Mouse (Mus musculus) thymus, postnatal 10 days (tissue): ENCODE measurements around the gene Aspm.
"Not testable (repeated sequence)": the region's sequence is repeated elsewhere in the genome, so short reads cannot be mapped to it uniquely, and the experiment has no call there.

ENCODE experiments used
- DNase-seq, 2 experiments: peaks; one replicate each; pipeline ENCODE4 v3.0.0; 2021; ENCODE audit warnings: low spot score in 2 of 2

Gene Aspm

DNA sequence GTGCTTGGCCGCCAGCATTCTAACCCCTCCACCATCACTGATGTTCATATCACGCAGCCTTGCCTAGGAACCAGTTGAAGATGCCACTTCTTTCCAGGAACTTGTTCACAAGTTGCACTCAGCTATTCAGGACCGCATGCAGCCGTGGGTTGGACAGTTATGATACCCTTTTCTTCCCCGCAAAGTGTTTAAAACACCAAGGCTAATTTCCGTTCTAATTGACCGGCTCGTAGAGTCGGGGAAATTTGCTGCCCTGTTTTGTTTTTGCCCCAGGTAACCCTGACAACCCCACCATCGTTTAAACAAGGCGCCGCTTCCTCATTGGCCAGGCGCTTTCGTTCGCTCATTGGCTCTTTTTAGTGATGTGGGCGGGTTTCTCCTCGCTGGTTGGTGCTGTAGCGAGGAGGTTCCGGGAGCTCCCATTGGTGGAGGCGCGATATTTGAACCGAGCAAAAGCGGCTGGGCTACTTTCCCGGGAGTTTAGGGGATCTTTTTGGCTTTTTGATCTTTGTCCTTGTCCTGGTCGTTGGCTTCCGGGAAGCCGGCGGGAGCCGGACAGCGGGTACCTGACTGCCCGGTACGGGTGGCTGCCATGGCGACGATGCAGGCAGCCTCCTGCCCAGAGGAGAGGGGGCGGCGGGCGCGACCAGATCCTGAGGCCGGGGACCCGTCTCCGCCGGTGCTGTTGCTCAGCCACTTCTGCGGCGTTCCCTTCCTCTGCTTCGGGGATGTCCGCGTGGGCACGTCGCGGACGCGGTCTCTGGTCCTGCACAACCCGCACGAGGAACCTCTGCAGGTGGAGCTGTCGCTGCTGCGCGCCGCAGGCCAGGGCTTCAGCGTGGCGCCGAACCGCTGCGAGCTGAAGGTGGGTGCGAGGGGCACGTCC is at the start of gene Aspm:
Gene Aspm, plus strand, starts transcription at position 433 of the 886 bp plus-strand sequence.
- DNase-seq: peak; percentile 90

DNA sequence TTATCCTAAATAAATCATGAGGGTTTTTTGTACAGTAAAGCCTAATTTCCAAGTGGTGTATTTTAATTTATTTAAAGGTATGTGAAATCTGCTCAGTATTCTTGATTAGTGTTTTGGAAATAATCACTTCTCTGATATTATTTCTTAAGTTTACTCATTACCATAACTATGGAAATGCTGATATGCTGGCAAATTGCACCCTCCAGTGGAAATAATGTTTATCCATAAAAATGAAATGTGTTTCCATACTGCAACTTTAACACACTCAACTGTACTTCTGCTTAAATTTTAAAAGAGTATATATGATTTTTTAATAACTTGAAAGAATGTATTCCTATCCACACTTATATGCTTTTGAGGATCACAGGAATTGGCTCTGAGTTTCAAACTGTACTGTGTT is 48.8 kb upstream of the Aspm start:
- no peak for DNase-seq

DNA sequence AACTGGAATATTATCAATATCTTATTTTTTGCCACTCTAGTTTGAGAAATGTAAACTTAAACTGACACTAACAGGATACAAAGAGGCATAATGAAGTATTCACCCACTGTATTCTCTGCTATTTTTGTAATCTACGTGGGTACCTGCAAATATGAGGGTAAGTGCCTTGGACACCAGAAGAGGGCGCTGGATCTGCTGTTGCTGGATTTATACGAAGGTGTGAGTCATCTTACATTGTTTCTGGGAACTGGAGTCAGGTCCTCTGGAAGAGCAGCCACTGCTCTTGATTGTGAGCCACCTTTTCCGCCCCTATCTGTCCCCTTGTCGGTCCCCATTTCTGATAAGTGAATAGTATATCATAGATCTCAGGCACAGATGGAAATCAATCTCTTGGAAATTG is 46.9 kb upstream of the Aspm start:
- no peak for DNase-seq

DNA sequence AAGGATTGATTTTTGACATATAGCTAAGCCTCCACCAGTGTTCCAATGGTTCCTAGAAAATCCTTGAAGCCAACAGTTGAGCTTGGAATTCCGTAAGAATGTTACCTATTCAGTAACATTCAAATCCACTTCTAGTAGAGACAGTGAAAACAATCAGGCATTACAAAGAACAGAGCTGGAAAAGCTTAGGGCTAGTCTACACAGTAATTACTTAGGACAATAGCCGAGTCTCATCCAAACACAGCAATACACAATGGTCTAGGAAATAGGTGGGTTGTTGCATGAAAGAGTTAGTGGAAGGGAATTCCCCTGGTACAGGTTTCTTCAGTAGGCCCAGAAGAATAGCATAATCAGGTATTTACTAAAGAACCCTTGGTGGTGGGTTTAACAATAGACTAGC is 42.2 kb upstream of the Aspm start:
- not testable (repeated sequence) for DNase-seq

DNA sequence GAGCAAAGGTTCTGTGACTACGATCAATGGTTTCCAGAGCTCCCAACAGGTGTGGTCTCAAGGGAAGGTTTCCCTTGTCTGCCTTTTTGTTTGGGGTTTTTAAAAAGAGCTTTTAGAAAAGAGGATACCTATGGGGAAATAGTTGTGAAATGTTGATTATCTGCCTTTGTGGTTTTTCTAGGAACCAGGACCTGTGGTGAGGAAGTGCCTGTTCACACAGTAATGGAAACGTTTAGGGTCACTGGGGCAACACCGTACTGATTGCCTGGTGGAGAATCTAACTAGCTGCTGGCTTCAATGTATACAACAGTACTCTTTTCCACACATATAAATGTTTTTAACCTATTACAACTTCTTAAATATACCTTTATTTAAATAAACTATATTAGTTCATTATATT is 41.1 kb upstream of the Aspm start:
- DNase-seq: no peak

DNA sequence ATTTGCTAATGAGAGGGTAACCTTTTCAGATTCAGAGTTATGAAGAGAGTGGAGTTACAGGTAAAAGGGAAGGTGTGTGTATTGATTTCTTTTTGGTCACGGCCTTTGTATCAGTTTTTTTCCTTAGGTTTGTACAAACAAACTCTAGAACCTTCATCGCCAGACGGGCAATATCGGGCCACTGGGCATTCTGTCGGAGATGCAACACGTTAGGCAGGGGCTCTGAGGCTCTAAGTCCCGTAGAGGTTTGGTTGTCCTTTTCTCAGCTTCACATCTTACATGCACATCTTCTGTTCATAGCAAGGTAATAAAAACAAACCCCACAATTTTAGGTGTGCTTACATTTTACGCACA is 33.1 kb upstream of the Aspm start:
- DNase-seq: no peak

DNA sequence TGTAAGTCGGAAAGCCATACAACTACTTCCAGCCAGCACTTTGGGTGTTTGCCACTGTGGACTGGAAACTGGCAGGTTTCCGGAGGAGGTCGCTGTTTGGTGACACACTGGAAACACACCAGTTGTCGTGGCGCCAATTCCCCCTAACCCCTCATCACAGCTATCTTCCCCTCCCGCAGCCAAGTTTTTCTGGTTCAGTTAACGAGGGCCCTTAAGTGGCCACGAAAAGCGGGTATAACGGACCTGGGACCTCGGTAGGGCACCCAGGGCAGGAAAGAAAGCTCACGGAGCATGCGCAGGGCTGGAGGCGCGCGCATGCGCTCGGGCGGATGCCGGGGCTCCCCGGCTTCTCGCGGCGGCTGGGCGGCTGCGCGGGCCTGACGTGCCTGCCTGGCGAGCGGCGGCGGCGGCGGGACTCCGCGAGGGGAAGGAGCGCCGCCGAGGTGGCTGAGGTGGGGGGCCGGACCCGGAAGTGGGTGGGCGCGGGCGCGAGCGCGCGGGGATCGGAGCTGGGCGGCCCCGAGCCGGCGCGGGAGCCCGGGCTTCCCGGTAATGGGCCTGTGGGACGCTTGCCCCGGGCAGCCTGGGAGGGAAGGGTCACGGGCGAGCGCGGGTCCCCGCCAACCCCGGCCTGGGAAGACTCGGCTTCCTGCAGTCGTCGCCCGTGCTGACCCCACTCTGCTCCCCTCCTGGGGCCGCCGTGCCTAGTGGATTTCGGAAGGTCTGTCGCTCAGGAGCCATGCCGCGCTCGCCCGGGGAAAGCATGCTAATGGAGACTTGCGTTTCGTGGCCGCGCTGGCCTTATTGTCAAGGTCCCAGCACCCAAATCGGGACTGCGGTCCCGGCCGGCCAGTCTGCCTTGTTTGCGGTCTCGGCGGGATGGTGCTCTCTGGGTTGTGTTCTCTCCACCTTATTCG is 32.4 kb upstream of the Aspm start, which contains the start of gene Zbtb41:
Gene Zbtb41, plus strand, starts transcription at position 414 of the 917 bp plus-strand sequence.
- peak; percentile 82 to 88 for DNase-seq

DNA sequence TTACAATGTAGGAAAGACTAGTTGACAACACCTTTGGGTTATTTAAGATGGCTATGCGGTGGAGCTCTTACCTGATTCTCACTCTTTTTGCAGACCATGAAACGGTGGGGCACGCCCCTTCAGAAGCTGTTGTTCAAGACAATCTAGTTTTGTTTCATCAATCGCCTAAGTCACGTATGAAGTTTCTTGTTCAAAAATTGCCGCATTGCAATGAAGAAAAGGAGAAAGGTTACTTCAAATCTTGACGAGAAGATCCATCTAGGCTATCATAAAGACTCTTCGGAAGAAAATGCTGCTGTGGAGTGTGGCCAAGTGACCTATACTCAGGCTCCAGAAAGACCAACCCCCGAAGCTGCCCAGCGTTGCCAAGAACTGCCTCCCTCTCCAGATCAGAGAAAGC is 31.6 kb upstream of the Aspm start:
- peak; percentile 6 to 11 for DNase-seq

DNA sequence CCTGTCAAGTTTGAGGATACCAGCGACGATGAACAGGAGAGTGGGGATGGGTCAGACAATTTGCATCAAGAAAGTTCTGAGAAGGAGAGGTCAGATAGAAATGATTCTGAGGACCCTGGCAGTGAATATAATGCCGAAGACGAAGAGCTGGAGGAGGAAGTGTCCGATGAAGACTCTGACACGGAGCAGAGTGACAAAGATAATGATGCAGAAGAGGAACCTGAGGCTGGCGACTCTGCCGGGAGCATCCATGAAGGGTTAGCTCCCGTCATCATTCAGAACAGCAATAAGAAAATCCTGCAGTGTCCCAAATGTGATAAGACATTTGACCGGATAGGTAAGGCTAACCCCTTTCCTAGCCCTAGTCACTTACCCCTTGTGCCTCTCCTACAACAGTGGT is 30.6 kb upstream of the Aspm start:
- no peak for DNase-seq

DNA sequence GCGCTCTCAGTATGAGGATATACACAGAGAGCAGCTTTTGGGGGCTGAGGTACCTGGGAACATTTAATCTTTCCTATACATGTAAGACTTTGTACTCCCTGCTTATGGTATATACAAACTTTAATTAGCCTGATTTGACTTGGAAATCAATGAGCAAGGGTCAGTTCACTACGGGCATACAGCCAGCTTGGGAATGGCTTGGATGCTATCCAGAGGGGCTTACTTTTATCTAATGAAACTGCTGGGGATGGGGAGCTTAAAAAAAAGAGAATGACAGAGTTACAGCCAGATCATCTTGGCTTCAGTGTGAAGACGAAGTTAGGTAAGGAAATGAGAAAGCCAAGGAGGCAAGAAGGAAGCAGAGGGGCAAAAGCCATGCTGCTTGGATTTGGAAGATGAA is 29.6 kb upstream of the Aspm start:
- no peak for DNase-seq

DNA sequence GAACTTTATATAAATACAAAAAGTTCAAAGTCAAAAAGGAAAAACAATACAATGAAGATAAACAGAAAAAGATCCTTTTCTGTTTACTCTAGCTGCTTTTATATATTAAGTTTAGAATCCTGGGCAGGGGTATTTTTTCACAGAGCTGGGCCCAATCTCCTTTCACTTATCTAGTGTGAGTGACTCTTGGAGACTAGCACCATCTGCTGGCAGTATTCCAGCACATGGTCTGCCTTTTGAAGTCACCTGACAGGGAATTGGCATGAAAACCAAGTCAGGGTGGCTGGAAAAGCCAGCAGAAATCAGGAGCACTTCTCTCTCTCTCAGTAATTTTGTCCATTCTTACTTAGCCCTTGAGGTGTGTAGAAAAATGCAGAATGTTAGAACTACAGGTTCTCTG is 16.2 kb upstream of the Aspm start:
- DNase-seq: peak; percentile 12 to 22

DNA sequence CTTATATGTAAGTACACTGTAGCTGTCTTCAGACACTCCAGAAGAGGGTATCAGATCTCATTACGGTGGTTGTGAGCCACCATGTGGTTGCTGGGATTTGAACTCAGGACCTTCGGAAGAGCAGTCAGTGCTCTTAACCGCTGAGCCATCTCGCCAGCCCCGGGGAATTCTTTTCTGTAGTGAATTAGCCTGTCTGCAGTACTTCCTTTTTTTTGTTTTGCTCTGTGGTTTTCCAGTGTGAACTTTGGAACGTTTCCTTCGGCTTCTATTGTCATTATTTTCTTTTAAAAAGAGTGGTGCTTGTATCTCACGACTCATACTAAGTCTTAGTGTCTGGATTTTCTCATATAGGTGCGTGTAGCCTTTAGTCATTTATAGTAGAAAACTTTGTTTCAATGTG is 11.5 kb upstream of the Aspm start:
- DNase-seq: not testable (repeated sequence)

DNA sequence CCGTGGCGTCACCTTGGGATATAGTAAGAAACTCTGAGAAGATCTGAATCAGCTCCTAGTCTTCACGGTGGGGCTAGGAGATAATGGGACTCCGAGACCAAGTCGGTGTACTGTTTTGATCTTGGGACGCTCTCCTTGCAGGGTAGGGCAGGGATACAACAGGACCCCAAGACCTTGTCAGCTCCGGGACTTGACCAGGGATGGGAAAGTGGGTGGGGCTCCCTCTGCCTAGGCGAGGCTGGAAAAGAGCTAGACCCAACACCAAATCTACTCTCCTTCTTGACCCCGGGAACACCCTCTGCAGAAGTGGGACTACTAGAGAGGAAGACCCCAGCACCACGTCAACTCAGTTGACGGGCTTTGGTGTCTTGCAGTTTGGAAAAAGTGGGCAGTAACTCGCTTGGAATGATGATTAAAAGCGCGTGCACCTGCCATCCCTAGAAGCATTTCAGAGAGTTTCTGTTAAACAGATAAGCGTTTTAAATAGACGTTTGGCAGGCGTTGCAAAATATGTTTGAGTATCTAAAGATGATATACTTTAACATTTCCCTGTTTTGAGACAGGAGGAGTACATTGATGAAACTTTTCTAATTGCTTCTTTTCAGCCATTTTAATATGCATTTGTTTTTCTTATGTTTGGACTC is 776 bp downstream of the Aspm start:
- DNase-seq: no peak

DNA sequence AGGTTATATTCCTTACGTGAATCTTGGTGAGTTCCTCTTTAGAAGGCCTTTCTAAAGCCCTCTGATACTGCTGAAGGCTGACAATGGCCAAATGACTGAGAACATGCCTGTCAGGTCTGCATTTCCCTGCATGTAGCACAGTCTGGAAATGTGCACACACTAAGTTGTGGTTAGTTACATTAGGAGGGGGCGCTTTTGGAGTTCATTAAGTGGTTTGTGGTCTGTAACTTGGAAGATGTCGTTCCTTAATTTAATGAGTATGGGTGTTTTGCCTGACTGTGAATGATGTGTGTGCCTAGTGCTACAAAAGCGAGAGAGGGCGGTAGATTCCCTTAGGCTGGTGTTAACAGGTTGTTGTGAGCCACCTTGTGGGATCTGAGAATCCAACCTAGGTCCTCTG is 6.2 kb downstream of the Aspm start:
- no peak for DNase-seq

DNA sequence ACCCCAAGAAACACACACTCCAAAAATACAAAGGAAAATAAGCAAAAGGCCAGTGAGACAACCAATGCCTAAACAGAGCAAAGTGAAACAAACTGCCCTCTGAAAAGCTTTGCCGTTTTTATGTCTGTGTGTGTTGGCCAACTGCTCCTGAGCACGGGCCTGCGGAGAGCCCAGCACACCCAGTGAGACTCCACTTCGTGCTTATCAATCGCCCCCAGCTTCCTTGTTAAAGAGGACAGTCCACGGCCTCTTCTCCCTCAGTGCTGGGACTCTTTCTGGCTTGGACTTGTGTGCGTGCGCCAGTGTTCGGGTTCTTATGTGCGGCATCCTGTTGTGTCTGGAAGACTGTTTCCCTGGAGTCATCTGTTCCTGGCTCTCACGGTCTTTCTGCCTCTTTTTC is 11.4 kb downstream of the Aspm start:
- DNase-seq: no peak

DNA sequence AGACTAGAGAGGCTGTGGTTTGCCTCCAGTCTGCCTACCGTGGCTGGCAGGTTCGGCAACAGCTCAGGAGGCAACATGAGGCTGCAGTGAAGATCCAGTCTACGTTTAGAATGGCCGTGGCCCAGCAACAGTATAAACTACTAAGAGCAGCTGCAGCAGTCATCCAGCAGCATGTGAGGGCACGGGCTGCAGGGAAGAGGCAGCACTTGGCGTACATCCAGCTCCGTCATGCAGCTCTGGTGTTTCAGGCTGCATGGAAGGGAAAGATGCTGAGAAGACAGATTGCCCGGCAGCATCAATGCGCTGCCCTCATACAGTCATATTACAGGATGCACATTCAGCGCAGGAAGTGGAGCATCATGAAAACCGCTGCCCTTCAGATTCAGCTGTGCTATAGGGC is 24.3 kb downstream of the Aspm start:
- no peak for DNase-seq

DNA sequence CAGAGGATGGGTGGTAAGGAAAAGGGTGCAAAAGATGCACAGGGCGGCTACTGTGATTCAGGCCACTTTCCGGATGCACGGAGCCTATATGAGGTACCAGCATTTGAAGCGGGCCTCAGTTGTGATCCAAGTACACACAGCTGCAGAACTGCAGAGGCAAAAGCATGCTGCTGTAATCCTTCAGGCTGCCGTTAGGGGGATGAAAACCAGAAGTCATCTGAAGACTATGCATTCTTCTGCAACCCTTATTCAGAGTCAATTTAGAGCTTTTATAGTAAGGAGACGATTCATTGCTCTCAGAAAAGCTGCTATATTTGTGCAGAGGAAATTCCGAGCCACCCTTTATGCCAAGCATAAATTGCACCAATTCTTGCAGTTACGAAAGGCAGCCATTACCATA is 25.7 kb downstream of the Aspm start:
- no peak for DNase-seq

DNA sequence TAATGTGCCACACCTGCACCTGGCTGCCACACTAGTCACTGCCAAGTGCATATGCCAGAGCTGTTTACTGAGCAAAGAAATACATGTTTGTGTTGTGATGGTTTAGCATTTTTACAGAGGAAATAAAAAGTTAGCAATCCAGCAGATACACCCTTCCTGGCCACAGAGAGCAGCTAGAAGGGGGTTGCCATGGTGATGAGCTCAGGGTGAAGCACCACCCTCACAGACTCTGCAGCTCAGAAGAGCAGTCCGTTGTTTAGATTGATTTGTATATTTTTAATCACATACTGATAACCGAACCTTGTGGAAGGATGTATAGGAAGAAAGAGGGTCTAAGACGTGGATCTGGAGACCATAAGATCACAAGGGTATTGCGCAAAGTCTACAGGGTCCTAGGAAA is 26.6 kb downstream of the Aspm start:
- no peak for DNase-seq

DNA sequence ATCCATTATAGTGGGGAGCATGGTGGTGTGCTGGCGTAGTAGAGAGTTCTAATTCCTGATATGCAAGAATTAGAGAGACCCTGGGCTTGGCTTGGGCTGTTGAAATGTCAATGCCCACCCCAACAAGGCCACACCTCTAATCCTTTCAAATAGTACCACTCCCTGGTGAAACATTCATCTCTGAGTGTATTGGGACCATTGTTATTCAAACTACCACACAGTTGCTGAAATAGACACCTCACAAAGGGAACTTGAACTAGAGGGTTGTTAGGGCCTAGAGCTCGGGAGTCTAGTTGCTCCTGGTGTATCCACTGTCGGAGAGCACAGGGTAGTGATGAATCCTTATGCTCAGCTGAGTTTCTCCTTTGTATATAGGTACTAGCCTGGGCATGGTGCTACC is 40.1 kb downstream of the Aspm start:
- no peak for DNase-seq

DNA sequence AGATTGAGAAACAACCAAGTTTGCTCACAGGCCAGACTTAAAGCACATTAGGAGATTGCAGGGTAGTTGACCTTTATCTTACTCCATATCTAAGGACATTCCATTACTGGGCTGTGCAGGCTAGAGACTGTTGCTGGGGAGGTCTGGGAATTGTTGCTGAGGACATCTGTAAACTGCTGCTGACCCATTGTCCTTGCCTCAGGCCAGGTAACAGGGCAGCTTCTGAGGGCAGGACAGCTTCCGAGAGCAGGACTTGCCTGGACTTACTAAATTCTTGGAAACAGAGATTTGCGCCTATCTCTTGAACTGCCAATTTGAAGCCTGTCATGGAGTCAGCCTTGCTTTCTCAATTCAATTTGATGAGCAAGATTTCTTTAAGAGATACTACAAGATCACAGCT is 40.8 kb downstream of the Aspm start:
- no peak for DNase-seq

DNA sequence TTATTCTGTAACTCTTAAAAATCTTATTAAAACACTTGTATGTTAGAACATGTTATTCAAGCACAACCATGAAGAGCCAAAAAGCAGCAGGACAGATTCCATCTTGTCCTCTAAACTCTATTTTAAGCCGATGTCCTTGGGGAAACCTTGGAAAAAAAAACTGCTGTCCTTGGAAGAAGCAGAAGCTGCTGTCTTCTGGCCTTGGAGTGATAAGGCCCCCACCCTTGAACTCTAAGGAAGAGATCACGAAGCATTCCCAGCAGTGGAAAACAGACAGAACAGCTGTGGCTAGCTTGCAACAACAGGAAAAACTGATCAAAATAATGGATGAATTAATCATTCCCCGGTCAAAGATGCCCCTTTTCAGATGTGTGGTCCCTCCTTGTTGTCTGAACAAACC is 41.6 kb downstream of the Aspm start:
- DNase-seq: no peak

DNA sequence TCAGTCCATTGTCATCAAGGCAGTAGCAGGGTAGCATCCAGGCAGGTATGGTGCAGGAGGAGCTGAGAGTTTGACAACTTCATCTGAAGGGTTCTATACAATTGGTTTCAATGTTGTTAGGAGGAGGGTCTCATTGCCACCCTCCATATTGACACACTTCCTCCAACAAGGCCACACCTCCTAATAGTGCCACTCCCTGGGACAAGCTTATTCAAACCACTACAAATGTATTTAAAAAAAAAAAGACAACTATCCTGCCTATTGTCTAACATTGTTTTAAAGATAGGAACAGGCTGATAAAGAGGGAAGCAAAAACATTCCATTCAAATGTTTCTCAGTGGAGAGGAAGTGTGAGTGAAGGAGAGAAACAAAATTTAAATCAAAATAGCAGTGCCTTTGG is 45.2 kb downstream of the Aspm start:
- no peak for DNase-seq
